Mouse (Mus musculus): Measurements from ENCODE around the gene Praf2.

The Praf2 gene

DNA sequence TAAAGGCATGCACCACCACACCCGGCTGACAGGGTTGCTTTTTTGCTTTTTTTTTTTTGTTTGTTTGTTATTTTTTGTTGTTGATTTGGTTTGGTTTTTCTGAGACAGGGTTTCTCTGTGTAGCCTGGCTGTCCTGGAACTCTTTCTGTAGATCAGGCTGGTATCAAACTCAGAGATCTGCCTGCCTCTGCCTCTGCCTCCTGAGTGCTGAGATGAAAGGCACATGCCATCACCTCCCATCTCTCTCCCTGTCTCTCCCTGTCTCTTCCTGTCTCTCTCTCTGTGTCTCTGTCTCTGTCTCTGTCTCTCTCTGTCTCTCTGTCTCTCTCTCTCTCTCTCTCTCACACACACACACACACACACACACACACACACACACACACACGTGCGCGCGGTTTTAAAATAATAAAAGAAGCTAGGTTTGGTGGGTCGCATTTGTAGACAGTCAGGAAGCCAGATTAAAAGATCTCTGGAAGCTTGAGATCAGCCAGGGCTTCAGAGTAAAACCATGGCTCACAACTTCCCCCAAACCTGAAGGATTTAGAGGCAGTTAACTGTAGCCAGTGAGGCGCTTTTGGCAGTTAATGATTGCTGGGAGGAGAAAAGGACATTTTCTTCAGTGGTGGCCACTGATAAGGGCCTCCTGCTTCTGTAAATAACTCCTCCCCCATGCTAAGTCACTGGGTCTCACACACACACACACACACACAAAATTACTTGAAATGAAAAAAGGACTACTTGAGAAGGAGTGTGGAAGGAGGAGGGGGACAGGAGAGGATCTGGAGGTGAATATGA lies 50.4 kb downstream of the Praf2 start:
- no peak for DNase-seq (ENCODE audit: low read depth)

DNA sequence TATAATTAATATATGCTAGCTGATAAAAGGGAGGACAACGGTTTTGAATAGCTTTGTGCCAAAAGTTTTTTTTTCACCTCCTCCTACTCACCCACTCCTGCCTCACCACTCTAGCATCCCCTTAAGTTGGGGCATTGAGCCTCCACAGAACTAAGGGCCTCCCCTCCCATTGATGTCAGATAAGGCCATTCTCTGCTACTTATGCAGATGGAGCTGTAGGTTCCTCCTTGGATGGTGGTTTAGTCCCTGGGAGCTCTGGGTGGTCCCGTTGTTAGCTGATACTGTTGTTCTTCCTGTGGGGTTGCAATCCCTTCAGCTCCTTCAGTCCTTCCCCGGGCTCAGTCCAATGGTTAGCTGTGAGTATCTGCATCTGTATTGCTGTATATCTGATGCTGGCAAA lies 51.1 kb downstream of the Praf2 start:
- no peak for DNase-seq (ENCODE audit: low read depth)

Measured in induced T-regulatory cell, adult 2 months (primary cell).